Mouse (Mus musculus) hindbrain, embryonic 12.5 days (tissue): ENCODE results near the gene Sms. TPM values are rescaled to one million over a fixed set of nuclear protein-coding genes. Genes with fewer than 3 reads are reported as not detected.

Experiments
- ATAC-seq: fragments of 200-750 bp; cut with Nextera tagmentation; 2 replicates; pipeline ENCODE4 v1.8.0; 2017; ENCODE audit warnings: moderate TSS enrichment; ENCODE audit not compliant: low FRiP score
- H3K27ac ChIP-seq: fragments of 300-500 bp; sonication (generic); 2 replicates; pipeline ENCODE4 v1.5.1; 2016; ENCODE audit warnings: mild to moderate bottlenecking
- H3K27me3 ChIP-seq: fragments of 300-500 bp; sonication (generic); 2 replicates; pipeline ENCODE4 v1.6.1; 2016; ENCODE audit warnings: mild to moderate bottlenecking
- H3K36me3 ChIP-seq: fragments of 300-500 bp; sonication (generic); 2 replicates; pipeline ENCODE4 v1.6.1; 2016; ENCODE audit warnings: mild to moderate bottlenecking
- H3K4me1 ChIP-seq: fragments of 300-500 bp; sonication (generic); 2 replicates; pipeline ENCODE4 v1.6.1; 2016
- H3K4me2 ChIP-seq: fragments of 300-500 bp; sonication (generic); replicated peaks from 2 replicates; pipeline ENCODE4 v1.6.1; 2016; ENCODE audit warnings: mild to moderate bottlenecking
- H3K4me3 ChIP-seq: fragments of 300-500 bp; sonication (generic); 2 replicates; pipeline ENCODE4 v1.5.1; 2016; ENCODE audit warnings: mild to moderate bottlenecking
- H3K9ac ChIP-seq: fragments of 300-500 bp; sonication (generic); 2 replicates; pipeline ENCODE4 v1.6.1; 2016; ENCODE audit warnings: mild to moderate bottlenecking, moderate library complexity
- H3K9me3 ChIP-seq: fragments of 300-500 bp; sonication (generic); replicated peaks from 2 replicates; pipeline ENCODE4 v1.6.1; 2016; ENCODE audit warnings: mild to moderate bottlenecking
- WGBS: fragments of 180-500 bp; shearing (Covaris S2); methylation state at CpG from one replicate; pipeline ENCODE4 v1.1.7; 2016; 5-methylcytosine and 5-hydroxymethylcytosine counted together
- polyA plus RNA-seq: library from polyadenylated mRNA; unstranded; fragments of >200 nt; fragmentation: Nextera tagmentation; extraction: Ambion mirVana; gene quantifications from 2 replicates; pipeline ENCODE4 v1.2.1, GENCODE M21; 2016

The Sms gene
- polyA plus RNA-seq, 1 experiment from 2014 or later: 90.8 TPM

- Histone ChIP-seq H3K9ac (no peak overlapping the region), H3K4me2 (no peak overlapping the region), H3K9me3 (no peaks in the 10 kb centered on the region), H3K27me3 (no peaks in the 10 kb centered on the region), H3K27ac (no peak overlapping the region), H3K4me3 (no peak overlapping the region), H3K4me1 (no peaks in the 10 kb centered on the region), H3K36me3 (no peaks in the 10 kb centered on the region)
- no peak for ATAC-seq
- WGBS: 55% methylated on average over 2 of the region's 2 CpGs
Observed at GRCm38 (mm10) chrX:157419451-157419850, 72.6 kb downstream of the Sms start.

- no peaks in the 10 kb centered on the region for H3K36me3 ChIP-seq
- H3K9ac ChIP-seq: no peak within 1 kb of the TSS
- no peaks in the 10 kb centered on the region for H3K9me3 ChIP-seq
- no peaks in the 10 kb centered on the region for H3K4me1 ChIP-seq
- WGBS: 74% methylated on average over 5 of the region's 5 CpGs
- H3K27me3 ChIP-seq: no peaks in the 10 kb centered on the region
- no peak for ATAC-seq
- H3K27ac ChIP-seq: no peak within 1 kb of the TSS
- H3K4me2 ChIP-seq: no peak within 1 kb of the TSS
- no peak within 1 kb of the TSS for H3K4me3 ChIP-seq
Observed at GRCm38 (mm10) chrX:157415212-157415611, 76.9 kb downstream of the Sms start, which contains the start of gene Phex. Gene Phex, minus strand, starts transcription at chrX:157415312.

- Histone ChIP-seq H3K4me3 (no peak overlapping the region), H3K27me3 (no peaks in the 10 kb centered on the region), H3K4me2 (no peak overlapping the region), H3K9ac (no peak overlapping the region), H3K9me3 (no peaks in the 10 kb centered on the region), H3K36me3 (no peaks in the 10 kb centered on the region), H3K4me1 (no peaks in the 10 kb centered on the region), H3K27ac (no peak overlapping the region)
- no peak for ATAC-seq
- 68% methylated on average over 6 of the region's 6 CpGs for WGBS
Observed at GRCm38 (mm10) chrX:157404919-157405318, 87.2 kb downstream of the Sms start.

Other genes with a start within 250 kb of the Sms start
- 0.57 and 0.89 TPM in 2 replicates for gene Phex, start 77.0 kb downstream of the Sms start, polyA plus RNA-seq
- 4.6 and 5.0 TPM in 2 replicates for gene Yy2, start 76.7 kb upstream of the Sms start, polyA plus RNA-seq
- 30.1 and 30.3 TPM in 2 replicates for gene Mbtps2, start 106.4 kb upstream of the Sms start, polyA plus RNA-seq
- gene Smpx, start 206.6 kb upstream of the Sms start, polyA plus RNA-seq: 1.1 and 3.3 TPM in 2 replicates